Mouse (Mus musculus) liver, embryonic 14.5 days (tissue): ENCODE measurements around the gene Ank. TPM values are rescaled to one million over a fixed set of nuclear protein-coding genes. Genes with fewer than 3 reads are reported as not detected.

Experiments used
- ATAC-seq: fragments of 200-750 bp; cut with Nextera tagmentation; 2 replicates; pipeline ENCODE4 v1.8.0; 2017; ENCODE audit warnings: moderate number of reproducible peaks, mild to moderate bottlenecking, moderate library complexity; ENCODE audit not compliant: insufficient read depth
- DNase-seq, 3 experiments: peaks; one replicate each; pipeline ENCODE4 v3.0.0-alpha.2; 2012 to 2013; ENCODE audit warnings: low read depth in 3 of 3, low spot score in 3 of 3
- H3K27ac ChIP-seq: fragments of 300-500 bp; sonication (generic); 2 replicates; pipeline ENCODE4 v1.5.1; 2014; ENCODE audit warnings: moderate library complexity, mild to moderate bottlenecking, control low read depth, inconsistent platforms
- H3K27me3 ChIP-seq: fragments of 300-500 bp; sonication (generic); 2 replicates; pipeline ENCODE4 v1.6.1; 2014; ENCODE audit warnings: mild to moderate bottlenecking, low read length, moderate library complexity; ENCODE audit not compliant: control insufficient read depth, insufficient read depth
- H3K36me3 ChIP-seq: fragments of 300-500 bp; sonication (generic); replicated peaks from 2 replicates; pipeline ENCODE4 v1.6.1; 2014; ENCODE audit warnings: low read depth; ENCODE audit not compliant: control insufficient read depth, insufficient read depth
- H3K4me1 ChIP-seq, 2 experiments: fragments of 200-500 bp in 1 of 2; fragments of 300-500 bp in 1 of 2; sonication (generic) in 1 of 2; replicated peaks; 2 replicates each; pipeline ENCODE4 v1.6.1; 2012 to 2014; ENCODE audit warnings: antibody characterized with exemption in 1 of 2, inconsistent platforms in 1 of 2, low read length in 1 of 2; ENCODE audit not compliant: control insufficient read depth in 2 of 2, insufficient read depth in 2 of 2
- H3K4me2 ChIP-seq: fragments of 300-500 bp; sonication (generic); 2 replicates; pipeline ENCODE4 v1.6.1; 2014; ENCODE audit warnings: low read depth, mild to moderate bottlenecking, control low read depth, moderate library complexity
- H3K4me3 ChIP-seq, 2 experiments: fragments of 200-500 bp in 1 of 2; fragments of 300-500 bp in 1 of 2; sonication (generic) in 1 of 2; 2 replicates each; pipeline ENCODE4 v1.5.1; 2012 to 2014; ENCODE audit warnings: low read depth in 2 of 2, low read length in 2 of 2, mild to moderate bottlenecking in 2 of 2, control low read depth in 1 of 2, inconsistent platforms in 1 of 2, moderate library complexity in 1 of 2; ENCODE audit not compliant: insufficient read depth in 1 of 2
- H3K9ac ChIP-seq: fragments of 300-500 bp; sonication (generic); replicated peaks from 2 replicates; pipeline ENCODE4 v1.6.1; 2014; ENCODE audit warnings: mild to moderate bottlenecking, control low read depth, moderate library complexity
- H3K9me3 ChIP-seq: fragments of 300-500 bp; sonication (generic); 2 replicates; pipeline ENCODE4 v1.6.1; 2016; ENCODE audit warnings: low read length, mixed read lengths; ENCODE audit not compliant: control insufficient read depth
- CTCF ChIP-seq: IDR thresholded peaks from 2 replicates; pipeline ENCODE4 v1.5.1; 2016; ENCODE audit warnings: antibody characterized with exemption, low read depth, control low read depth
- EP300 ChIP-seq: IDR thresholded peaks from 2 replicates; pipeline ENCODE4 v1.6.1; 2016; ENCODE audit warnings: antibody characterized with exemption, low read depth
- WGBS: fragments of 180-500 bp; shearing (Covaris S2); extraction: QIAGEN DNeasy Blood & Tissue Kit; methylation state at CpG from one replicate; pipeline ENCODE4 v1.1.7; 2014; ENCODE audit not compliant: insufficient replicate concordance; 5-methylcytosine and 5-hydroxymethylcytosine counted together
- polyA plus RNA-seq, 2 experiments: library from polyadenylated mRNA; depleted of rRNA in 1 of 2; stranded (reverse) in 1 of 2; unstranded in 1 of 2; fragments of >200 nt; fragmentation: Nextera tagmentation in 1 of 2; extraction: Ambion mirVana in 1 of 2; gene quantifications; 2 replicates each; pipeline versions ENCODE4 v1.2.1 to v1.2.3; 2012 to 2014

The Ank gene
- polyA plus RNA-seq, 2 experiments, result 13.6 to 24.6 TPM

DNA sequence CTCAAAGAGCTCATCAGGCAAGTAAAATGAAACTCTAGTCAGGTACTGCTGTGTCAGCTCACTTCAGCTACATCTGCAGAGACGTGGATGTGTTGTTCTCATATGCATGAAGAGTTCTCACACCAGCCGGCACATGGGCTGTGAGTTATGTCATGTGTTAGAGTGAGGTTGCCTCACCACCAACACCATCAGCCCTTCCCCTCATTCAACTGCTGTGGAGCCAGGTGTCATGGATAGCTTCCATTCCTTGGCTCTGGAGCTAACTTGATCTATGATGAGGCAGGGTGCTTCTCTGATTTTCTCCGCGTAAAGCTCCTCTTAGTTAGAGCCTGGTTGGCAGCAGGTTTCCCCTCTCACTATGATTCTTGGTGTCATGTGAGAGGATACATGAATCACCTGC is 103.9 kb downstream of the Ank start:
- Histone ChIP-seq H3K4me2 (no peak overlapping the region), H3K9ac (no peak overlapping the region), H3K4me1 (no peaks in the 10 kb centered on the region), H3K9me3 (no peaks in the 10 kb centered on the region), H3K27ac (no peak overlapping the region), H3K27me3 (no peaks in the 10 kb centered on the region), H3K4me3 (no peak overlapping the region), H3K36me3 (peaks cover 3% of the 10 kb centered on the region)
- DNase-seq (no peak), ATAC-seq (no peak)
- WGBS, result 88% methylated on average over 4 of the region's 4 CpGs
- TF ChIP-seq EP300 (no peak), CTCF (no peak)

DNA sequence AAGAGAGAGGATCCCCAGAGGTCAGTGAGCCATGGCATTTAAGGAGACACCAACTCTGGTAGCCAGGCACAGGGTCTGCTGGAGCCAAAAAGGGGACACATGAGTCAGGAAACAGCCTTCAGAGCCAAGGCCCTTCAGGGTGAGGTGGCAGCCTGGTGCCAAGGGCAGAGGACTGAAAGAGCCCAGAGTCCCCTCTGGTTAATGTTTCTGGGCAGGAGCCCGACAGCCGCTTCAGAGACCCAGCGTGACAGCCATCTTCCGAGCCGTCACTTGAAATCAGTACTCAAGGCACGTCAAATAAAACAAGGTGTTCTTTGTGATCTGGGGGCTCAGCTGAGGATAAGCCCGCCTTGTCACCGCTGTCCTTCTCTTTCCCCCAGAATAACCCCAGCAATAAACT is 104.7 kb downstream of the Ank start:
- Histone ChIP-seq H3K4me3 (no peak overlapping the region), H3K4me1 (no peaks in the 10 kb centered on the region), H3K27ac (no peak overlapping the region), H3K9ac (no peak overlapping the region), H3K27me3 (no peaks in the 10 kb centered on the region), H3K4me2 (no peak overlapping the region), H3K36me3 (peaks cover 3% of the 10 kb centered on the region), H3K9me3 (no peaks in the 10 kb centered on the region)
- ATAC-seq, result no peak
- TF ChIP-seq EP300 (no peak), CTCF (no peak)
- 91% methylated on average over 8 of the region's 8 CpGs for WGBS
- DNase-seq, result no peak

DNA sequence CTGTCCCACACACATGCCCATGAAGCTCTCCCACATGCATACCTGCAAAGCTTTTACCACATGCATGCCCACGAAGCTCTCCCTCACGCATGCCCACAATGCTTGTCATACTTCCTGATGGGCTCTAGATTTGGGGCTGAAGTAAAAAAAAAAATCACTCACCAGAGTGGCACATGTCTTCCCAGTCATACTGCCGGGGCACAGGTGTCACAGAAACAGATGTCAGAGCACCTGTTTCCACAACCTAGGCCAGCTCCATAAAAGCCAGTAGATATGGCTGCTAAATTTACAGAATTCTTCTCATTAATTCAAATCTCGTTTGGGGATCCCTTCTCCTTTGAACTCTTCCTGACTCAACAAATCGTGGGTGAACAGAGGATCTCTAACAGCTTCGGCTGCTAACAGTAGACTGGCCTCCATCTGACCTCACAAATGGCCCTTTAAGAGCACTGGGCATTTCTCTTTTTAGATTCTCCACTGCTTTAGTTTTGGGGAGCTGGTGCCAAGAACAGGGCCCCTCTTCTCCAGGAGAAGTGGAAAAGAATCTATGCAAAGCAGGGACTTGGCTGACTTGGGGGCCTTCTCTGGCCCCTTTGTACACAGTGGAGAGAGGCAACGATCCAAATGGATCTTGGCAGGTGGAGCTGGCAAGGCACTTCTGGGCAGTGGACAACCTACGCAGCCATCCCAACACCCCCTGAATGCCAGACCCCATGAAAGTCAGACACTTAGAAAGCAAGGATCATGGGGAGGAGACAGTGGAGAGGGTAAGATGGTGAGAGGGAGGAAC is 108.7 kb downstream of the Ank start:
- ATAC-seq (no peak), DNase-seq (no peak)
- TF ChIP-seq EP300 (no peak), CTCF (no peak)
- Histone ChIP-seq H3K36me3 (no peaks in the 10 kb centered on the region; the same call in none of the 2 replicates), H3K4me2 (no peak overlapping the region), H3K4me3 (no peak overlapping the region), H3K27me3 (no peaks in the 10 kb centered on the region), H3K9ac (no peak overlapping the region), H3K4me1 (no peaks in the 10 kb centered on the region), H3K9me3 (no peaks in the 10 kb centered on the region), H3K27ac (no peak overlapping the region)
- whole genome bisulfite sequencing, result 76% methylated on average over 8 of the region's 8 CpGs

DNA sequence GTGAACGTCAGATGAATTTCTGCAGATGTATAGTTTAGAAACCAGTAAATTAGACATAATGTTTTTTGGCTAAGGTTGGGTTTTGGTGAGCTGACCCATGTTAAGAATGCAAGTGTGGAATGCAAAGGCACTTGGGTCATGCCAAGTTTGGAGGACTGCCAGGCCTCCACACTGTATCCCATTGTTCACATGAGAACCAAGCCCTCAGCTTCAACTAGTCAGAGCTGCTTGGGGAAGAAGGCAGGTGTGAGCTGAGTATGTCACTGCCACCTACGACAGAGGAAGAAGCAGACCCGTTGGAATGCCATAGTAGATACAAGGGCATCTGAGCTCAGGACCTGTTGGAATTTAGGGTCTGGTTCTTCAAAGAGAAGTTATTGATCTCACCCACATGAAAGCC is 109.5 kb downstream of the Ank start:
- H3K36me3 ChIP-seq, result no peaks in the 10 kb centered on the region; the same call in none of the 2 replicates

DNA sequence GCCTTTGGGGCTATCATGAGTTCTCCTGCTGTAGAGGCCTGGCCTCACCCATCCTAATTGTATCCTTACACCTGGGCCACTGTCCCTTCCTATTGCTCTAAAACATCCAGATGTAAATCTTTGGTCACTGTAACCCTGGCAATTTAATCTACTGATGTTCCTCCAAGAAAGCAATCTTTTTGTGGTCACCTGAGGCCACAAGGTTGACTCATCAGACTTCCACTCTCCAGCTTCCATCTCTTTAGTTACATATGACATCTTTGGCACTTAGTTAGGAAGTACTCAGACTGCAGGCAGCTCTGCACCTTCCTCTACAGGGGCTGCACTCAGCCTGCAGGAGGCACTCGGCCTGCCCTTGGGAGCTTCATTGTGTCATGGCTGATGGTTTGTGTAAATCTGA is 110.4 kb downstream of the Ank start:
- Histone ChIP-seq H3K36me3 (no peaks in the 10 kb centered on the region; the same call in 1 of the 2 replicates), H3K27ac (no peak overlapping the region), H3K4me3 (no peak overlapping the region), H3K4me2 (no peak overlapping the region), H3K27me3 (no peaks in the 10 kb centered on the region), H3K4me1 (no peaks in the 10 kb centered on the region), H3K9me3 (no peaks in the 10 kb centered on the region), H3K9ac (no peak overlapping the region)
- TF ChIP-seq EP300, result no peak
- no peak for TF ChIP-seq CTCF
- DNase-seq (no peak), ATAC-seq (no peak)
- WGBS, result 70% methylated on average over 1 of the region's 1 CpGs

More for the DNA sequence above, 109.5 kb downstream of the Ank start:
- no peak for TF ChIP-seq CTCF
- TF ChIP-seq EP300, result no peak
- ATAC-seq (no peak), DNase-seq (no peak)
- no peak overlapping the region for H3K27ac ChIP-seq
- no peak overlapping the region for H3K4me3 ChIP-seq
- no peaks in the 10 kb centered on the region for H3K4me1 ChIP-seq
- no peaks in the 10 kb centered on the region for H3K9me3 ChIP-seq
- WGBS, result 77% methylated on average over 3 of the region's 3 CpGs
- no peak overlapping the region for H3K4me2 ChIP-seq
- H3K9ac ChIP-seq, result no peak overlapping the region
- no peaks in the 10 kb centered on the region for H3K27me3 ChIP-seq
